Mouse (Mus musculus): ENCODE measurements at regions not wholly inside any gene's neighbourhood (a gene's known extent, or its start where the extent isn't known, plus 50 kb on each side); places are given as distances from the start of the nearest gene placed in this dataset.

DNA sequence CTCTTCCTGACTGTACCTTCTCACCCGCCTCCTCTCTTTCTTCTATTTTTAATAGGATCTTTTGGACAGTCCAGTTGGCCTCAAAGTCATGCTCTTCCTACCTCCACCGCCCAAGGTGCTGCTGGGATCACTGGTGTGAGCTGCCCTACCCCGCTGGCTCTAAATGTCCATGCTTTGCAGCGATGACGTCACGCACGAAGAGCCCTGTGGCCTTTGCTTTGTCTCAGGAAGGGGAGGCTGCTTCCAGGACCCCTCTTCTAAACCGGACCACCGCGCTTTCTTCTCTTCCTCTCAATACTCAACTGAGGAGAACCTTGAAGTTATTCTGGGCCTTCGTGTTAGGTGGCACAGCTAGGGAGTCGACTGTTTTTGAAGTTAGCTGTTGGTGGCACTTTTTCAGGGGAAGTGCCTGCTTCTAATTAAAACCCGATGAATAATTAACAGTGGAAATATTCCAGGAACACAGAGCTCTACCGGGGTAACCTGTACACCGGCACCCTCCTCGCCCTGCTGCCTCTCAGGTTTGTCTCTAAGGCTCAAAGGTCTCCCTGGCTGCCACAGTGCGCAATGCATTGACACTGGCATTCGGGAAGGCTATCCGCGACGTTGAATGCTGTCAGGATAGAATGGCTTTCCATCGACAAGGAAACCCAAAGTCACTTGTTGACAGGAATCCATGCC is 188.7 kb downstream of the Ifng start:
- Histone ChIP-seq H3K9me3 (ENCODE audit: control insufficient read depth, low read length) (no peaks in the 10 kb centered on the region), H3K9ac (no peak overlapping the region), H3K36me3 (replicated peaks; ENCODE audit: control insufficient read depth, insufficient read depth) (no peaks in the 10 kb centered on the region), H3K27ac (no peak overlapping the region), H3K27me3 (ENCODE audit: control insufficient read depth, insufficient read depth, low read length) (no peaks in the 10 kb centered on the region), H3K4me1 (replicated peaks; ENCODE audit: control insufficient read depth, insufficient read depth, low read length) (no peaks in the 10 kb centered on the region), H3K4me2 (replicated peaks) (no peak overlapping the region), H3K4me3 (replicated peaks; ENCODE audit: low read length) (no peak overlapping the region)
- DNase-seq (ENCODE audit: low spot score), result no peak
- WGBS, result 93% methylated on average over 22 of the region's 22 CpGs
- ATAC-seq (ENCODE audit: low FRiP score), result no peak

DNA sequence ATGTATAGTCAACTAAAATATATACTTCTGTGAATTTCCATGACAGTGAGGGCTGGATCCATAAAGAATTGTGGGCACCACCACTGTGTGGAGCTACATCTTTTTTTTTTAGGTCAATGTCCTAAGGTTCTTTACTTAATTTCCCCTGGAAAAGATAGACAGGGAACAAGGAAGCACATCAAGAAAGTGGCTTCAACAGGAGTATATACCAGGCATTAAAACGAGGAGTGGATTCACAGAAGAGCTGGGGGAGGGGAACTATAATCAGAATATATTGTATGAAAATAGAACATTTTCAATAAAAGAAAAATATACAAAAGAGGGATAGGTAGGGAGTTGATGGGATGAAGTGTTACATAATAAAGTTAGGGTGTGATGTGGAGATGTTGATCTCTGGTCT is 190.9 kb downstream of the Ifng start:
- WGBS, result 86% methylated on average over 1 of the region's 1 CpGs
- Histone ChIP-seq H3K4me2 (replicated peaks) (no peak overlapping the region), H3K27ac (no peak overlapping the region), H3K27me3 (ENCODE audit: control insufficient read depth, insufficient read depth, low read length) (no peaks in the 10 kb centered on the region), H3K9me3 (ENCODE audit: control insufficient read depth, low read length) (no peaks in the 10 kb centered on the region), H3K4me1 (replicated peaks; ENCODE audit: control insufficient read depth, insufficient read depth, low read length) (no peaks in the 10 kb centered on the region), H3K4me3 (replicated peaks; ENCODE audit: low read length) (no peak overlapping the region), H3K36me3 (replicated peaks; ENCODE audit: control insufficient read depth, insufficient read depth) (no peaks in the 10 kb centered on the region), H3K9ac (no peak overlapping the region)
- DNase-seq (ENCODE audit: low spot score), result no peak
- ATAC-seq (ENCODE audit: low FRiP score), result no peak

DNA sequence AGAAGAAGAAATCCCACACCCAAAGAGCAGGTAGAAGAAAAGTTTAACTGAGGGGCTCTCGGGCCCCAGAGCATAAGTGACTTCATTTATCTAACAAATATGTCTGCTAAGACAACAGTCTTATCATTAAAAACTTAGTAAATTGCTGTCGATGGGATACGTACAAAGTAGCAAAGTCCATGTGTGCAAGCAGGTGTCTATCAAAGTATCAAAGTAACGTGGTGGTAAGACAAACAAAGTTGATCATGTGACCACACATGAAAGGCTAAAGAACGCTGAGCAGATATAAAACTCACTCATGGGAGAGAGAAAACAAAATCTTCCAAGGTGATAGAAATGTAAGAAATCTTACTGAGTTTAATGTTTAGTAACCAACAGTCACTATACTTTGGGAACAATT is 191.3 kb downstream of the Ifng start:
- no peak for ATAC-seq (ENCODE audit: low FRiP score)
- no peaks in the 10 kb centered on the region for H3K27me3 ChIP-seq (ENCODE audit: control insufficient read depth, insufficient read depth, low read length)
- no peak overlapping the region for H3K9ac ChIP-seq
- H3K4me2 ChIP-seq (replicated peaks), result no peak overlapping the region
- H3K36me3 ChIP-seq (replicated peaks; ENCODE audit: control insufficient read depth, insufficient read depth), result no peaks in the 10 kb centered on the region
- H3K27ac ChIP-seq, result no peak overlapping the region
- H3K4me3 ChIP-seq (replicated peaks; ENCODE audit: low read length), result no peak overlapping the region
- no peak for DNase-seq (ENCODE audit: low spot score)
- H3K9me3 ChIP-seq (ENCODE audit: control insufficient read depth, low read length), result no peaks in the 10 kb centered on the region
- 92% methylated on average over 5 of the region's 5 CpGs for WGBS
- no peaks in the 10 kb centered on the region for H3K4me1 ChIP-seq (replicated peaks; ENCODE audit: control insufficient read depth, insufficient read depth, low read length)

DNA sequence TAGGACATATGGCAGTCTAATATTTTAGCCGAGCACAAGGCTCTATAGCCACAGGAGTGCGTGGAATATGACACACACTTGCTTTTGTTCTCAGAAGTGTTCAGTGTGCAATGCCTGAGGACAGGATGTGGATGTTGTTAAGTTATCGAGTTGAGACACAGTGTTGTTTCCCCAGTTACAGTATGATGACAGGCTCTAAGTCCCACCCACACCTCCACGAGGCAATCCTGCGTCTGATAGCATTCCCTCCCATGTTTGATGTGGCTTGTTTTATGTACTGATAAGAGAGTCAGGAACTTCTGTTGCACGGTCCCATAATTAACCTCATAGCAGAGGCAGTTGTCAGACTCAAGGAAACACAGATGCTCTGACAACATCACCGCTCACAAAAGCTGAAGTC is 192.6 kb downstream of the Ifng start:
- Histone ChIP-seq H3K9me3 (ENCODE audit: control insufficient read depth, low read length) (no peaks in the 10 kb centered on the region), H3K4me1 (replicated peaks; ENCODE audit: control insufficient read depth, insufficient read depth, low read length) (no peaks in the 10 kb centered on the region), H3K27me3 (ENCODE audit: control insufficient read depth, insufficient read depth, low read length) (no peaks in the 10 kb centered on the region), H3K27ac (no peak overlapping the region), H3K4me2 (replicated peaks) (no peak overlapping the region), H3K4me3 (replicated peaks; ENCODE audit: low read length) (no peak overlapping the region), H3K9ac (no peak overlapping the region), H3K36me3 (replicated peaks; ENCODE audit: control insufficient read depth, insufficient read depth) (no peaks in the 10 kb centered on the region)
- ATAC-seq (ENCODE audit: low FRiP score) (no peak), DNase-seq (ENCODE audit: low spot score) (no peak)
- WGBS, result 78% methylated on average over 7 of the region's 7 CpGs

DNA sequence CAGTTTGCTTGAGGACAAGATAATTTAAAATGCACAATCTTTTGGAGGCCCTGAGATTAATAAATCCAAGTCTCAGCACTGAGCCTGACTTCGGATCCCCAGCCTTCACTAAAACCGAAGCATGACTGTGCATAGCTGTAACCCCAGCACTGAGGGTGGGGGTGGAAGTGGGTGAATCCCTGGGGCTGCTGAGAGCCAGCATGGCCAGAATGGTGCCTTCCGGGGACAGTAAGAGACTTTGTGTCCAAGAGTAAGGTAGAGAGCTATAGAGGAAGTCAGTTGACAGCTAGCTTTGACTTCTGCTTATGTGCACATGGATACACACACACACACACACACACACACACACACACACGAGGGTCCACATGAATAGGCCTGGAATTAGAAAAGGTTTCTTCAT is 198.3 kb downstream of the Ifng start:
- Histone ChIP-seq H3K4me1 (replicated peaks; ENCODE audit: control insufficient read depth, insufficient read depth, low read length) (peaks cover 15% of the 10 kb centered on the region; the same call in 1 of the 2 replicates), H3K27me3 (ENCODE audit: control insufficient read depth, insufficient read depth, low read length) (no peaks in the 10 kb centered on the region), H3K27ac (no peak overlapping the region), H3K9ac (no peak overlapping the region), H3K36me3 (replicated peaks; ENCODE audit: control insufficient read depth, insufficient read depth) (no peaks in the 10 kb centered on the region), H3K9me3 (ENCODE audit: control insufficient read depth, low read length) (no peaks in the 10 kb centered on the region), H3K4me2 (replicated peaks) (no peak overlapping the region), H3K4me3 (replicated peaks; ENCODE audit: low read length) (no peak overlapping the region)
- no peak for ATAC-seq (ENCODE audit: low FRiP score)
- DNase-seq (ENCODE audit: low spot score), result no peak
- 87% methylated on average over 4 of the region's 4 CpGs for WGBS

DNA sequence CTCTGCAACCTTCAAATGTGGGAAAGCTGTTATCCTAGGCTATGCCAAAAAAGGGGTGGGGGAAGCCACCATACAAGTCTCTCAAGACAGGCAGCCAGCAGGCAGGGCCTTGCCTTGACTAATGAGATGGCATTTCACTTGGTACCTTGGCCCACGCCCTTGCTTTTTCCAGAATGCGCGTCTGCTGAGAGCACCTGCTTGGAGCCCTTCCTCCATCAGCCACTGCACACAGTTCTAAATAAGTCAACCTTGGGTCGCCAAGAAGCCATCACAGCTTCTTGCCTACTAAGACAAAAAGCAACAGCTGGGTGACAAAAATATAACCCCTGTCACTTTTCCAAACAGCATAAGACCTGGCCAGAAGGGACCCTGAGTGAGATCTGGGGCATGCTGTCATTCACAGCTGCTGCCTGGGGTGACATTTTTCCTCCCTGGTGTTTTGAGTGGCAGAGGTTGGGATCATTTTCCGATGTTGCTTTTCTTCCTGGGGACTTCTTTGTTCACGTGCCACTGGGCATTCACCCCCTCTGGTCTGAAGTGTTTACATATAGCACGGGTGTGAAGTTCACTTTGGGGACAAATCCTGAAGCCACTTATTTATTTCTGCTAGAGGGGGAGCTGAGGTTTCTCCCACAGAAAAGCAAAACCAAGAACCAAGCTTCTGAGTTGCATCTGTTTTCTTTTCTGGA is 199.4 kb downstream of the Ifng start:
- H3K9ac ChIP-seq, result no peak overlapping the region
- no peaks in the 10 kb centered on the region for H3K9me3 ChIP-seq (ENCODE audit: control insufficient read depth, low read length)
- ATAC-seq (ENCODE audit: low FRiP score) (peak; percentile 31; the same call in 1 of the 2 replicates), DNase-seq (ENCODE audit: low spot score) (no peak)
- peak overlapping the region; percentile 27 for H3K27ac ChIP-seq
- no peaks in the 10 kb centered on the region for H3K36me3 ChIP-seq (replicated peaks; ENCODE audit: control insufficient read depth, insufficient read depth)
- peaks cover 15% of the 10 kb centered on the region; the same call in 1 of the 2 replicates for H3K4me1 ChIP-seq (replicated peaks; ENCODE audit: control insufficient read depth, insufficient read depth, low read length)
- no peak overlapping the region for H3K4me3 ChIP-seq (replicated peaks; ENCODE audit: low read length)
- H3K27me3 ChIP-seq (ENCODE audit: control insufficient read depth, insufficient read depth, low read length), result no peaks in the 10 kb centered on the region
- 37% methylated on average over 7 of the region's 7 CpGs for WGBS
- peak overlapping the region; percentile 6; the same call in 1 of the 2 replicates for H3K4me2 ChIP-seq (replicated peaks)

DNA sequence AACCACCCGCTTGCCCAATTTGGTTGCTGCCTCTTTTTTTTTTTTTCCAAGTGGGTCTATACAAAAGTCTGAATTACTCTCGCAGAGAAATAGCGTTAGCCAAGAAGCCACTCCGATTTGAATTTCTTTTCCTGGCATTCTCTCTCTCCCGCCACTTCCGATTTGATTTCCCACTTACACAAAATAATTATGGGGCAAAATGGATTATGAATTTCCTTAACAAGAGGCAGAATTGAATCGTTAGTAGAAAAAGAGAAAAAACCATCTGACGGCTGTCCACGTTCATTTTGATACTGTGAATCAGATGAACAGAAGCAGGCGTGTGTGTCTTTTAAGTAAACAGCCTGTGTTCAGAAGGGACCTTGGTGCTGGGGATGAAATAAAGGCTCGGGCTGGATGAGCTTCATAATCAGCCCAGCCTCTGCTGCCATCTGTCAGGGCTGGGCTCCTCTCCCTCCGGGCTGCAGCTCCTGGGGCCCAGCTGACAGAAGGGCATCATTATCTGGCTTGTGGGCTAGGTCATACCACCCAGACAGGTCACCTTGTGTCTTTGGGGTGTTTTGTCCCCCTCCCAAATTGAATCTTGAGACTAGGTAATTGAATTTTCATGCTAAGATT is 200.1 kb downstream of the Ifng start:
- Histone ChIP-seq H3K9ac (no peak overlapping the region), H3K27ac (peak overlapping the region; percentile 27), H3K4me1 (replicated peaks; ENCODE audit: control insufficient read depth, insufficient read depth, low read length) (peaks cover 15% of the 10 kb centered on the region; the same call in 1 of the 2 replicates), H3K27me3 (ENCODE audit: control insufficient read depth, insufficient read depth, low read length) (no peaks in the 10 kb centered on the region), H3K4me3 (replicated peaks; ENCODE audit: low read length) (no peak overlapping the region), H3K9me3 (ENCODE audit: control insufficient read depth, low read length) (no peaks in the 10 kb centered on the region), H3K4me2 (replicated peaks) (peak overlapping the region; percentile 6; the same call in 1 of the 2 replicates), H3K36me3 (replicated peaks; ENCODE audit: control insufficient read depth, insufficient read depth) (no peaks in the 10 kb centered on the region)
- WGBS, result 26% methylated on average over 12 of the region's 12 CpGs
- ATAC-seq (ENCODE audit: low FRiP score), result peak; percentile 72
- DNase-seq (ENCODE audit: low spot score), result peak; percentile 47

DNA sequence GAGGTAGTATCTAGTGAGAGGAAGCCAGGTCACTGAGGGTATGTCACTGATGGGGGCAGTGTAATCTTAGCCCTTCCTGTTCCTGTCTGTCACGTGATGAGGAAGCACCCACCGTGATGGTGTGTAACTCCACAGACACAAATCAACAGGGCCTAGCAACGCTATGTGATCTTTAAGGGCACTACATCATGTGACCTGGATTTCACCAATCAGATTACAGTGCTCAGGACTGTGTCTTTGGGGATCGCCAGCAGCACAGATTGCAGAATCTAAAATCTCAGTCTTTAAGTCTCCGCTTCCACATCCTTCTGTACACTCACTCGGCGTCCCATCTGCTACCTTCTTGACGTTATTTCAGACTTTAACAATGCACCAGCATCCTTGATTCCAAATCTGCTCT is 202.8 kb downstream of the Ifng start:
- DNase-seq (ENCODE audit: low spot score) (no peak), ATAC-seq (ENCODE audit: low FRiP score) (no peak)
- no peaks in the 10 kb centered on the region for H3K9me3 ChIP-seq (ENCODE audit: control insufficient read depth, low read length)
- H3K36me3 ChIP-seq (replicated peaks; ENCODE audit: control insufficient read depth, insufficient read depth), result no peaks in the 10 kb centered on the region
- H3K27me3 ChIP-seq (ENCODE audit: control insufficient read depth, insufficient read depth, low read length), result no peaks in the 10 kb centered on the region
- no peak overlapping the region for H3K9ac ChIP-seq
- no peak overlapping the region for H3K27ac ChIP-seq
- H3K4me3 ChIP-seq (replicated peaks; ENCODE audit: low read length), result no peak overlapping the region
- 88% methylated on average over 8 of the region's 8 CpGs for WGBS
- peaks cover 15% of the 10 kb centered on the region; the same call in 1 of the 2 replicates for H3K4me1 ChIP-seq (replicated peaks; ENCODE audit: control insufficient read depth, insufficient read depth, low read length)
- no peak overlapping the region for H3K4me2 ChIP-seq (replicated peaks)

DNA sequence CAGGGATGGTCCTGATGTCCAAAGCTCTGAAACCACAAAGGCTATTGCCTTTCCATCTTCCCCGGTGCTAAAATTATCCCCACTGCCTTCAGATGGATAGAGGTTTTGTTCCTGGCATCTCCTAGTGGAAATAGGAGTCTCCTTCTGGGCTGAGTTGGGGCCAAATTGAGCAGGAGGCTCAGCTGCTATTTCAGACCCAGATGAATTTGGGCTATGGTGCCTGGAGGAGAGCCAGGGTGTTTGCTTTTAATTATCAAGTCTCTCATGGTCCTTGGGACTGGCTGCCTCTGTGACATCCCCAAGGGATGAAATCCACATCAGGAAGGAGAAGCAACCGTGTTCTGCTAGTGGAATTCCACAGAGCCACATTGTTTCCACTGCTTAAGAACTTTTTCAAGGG is 207.3 kb downstream of the Ifng start:
- 60% methylated on average over 2 of the region's 2 CpGs for WGBS
- H3K4me2 ChIP-seq (replicated peaks), result no peak overlapping the region

More for the DNA sequence above, 207.3 kb downstream of the Ifng start:
- H3K9ac ChIP-seq, result no peak overlapping the region
- H3K4me3 ChIP-seq (replicated peaks; ENCODE audit: low read length), result no peak overlapping the region
- no peaks in the 10 kb centered on the region for H3K36me3 ChIP-seq (replicated peaks; ENCODE audit: control insufficient read depth, insufficient read depth)
- no peak for DNase-seq (ENCODE audit: low spot score)
- H3K27me3 ChIP-seq (ENCODE audit: control insufficient read depth, insufficient read depth, low read length), result no peaks in the 10 kb centered on the region
- no peaks in the 10 kb centered on the region for H3K9me3 ChIP-seq (ENCODE audit: control insufficient read depth, low read length)
- no peak for ATAC-seq (ENCODE audit: low FRiP score)
- H3K4me1 ChIP-seq (replicated peaks; ENCODE audit: control insufficient read depth, insufficient read depth, low read length), result no peaks in the 10 kb centered on the region
- no peak overlapping the region for H3K27ac ChIP-seq

Measured in hindbrain, embryonic 14.5 days (tissue).